Mouse (Mus musculus) lung, adult 2 months (tissue): ENCODE data around the gene Myo3b.

Experiments used
- CTCF ChIP-seq: fragments of 200-500 bp; IDR thresholded peaks from 2 replicates; pipeline ENCODE4 v1.5.1; 2011; ENCODE audit warnings: mild to moderate bottlenecking, low read length, control low read depth; ENCODE audit not compliant: insufficient read depth
- POLR2A ChIP-seq: fragments of 200-500 bp; IDR thresholded peaks from 2 replicates; pipeline ENCODE4 v1.6.1; 2011; ENCODE audit warnings: low read depth, mild to moderate bottlenecking, control low read depth, low read length, borderline replicate concordance; ENCODE audit errors: extremely low read depth

- TF ChIP-seq CTCF (no peak), POLR2A (no peak)
These were observed 313.7 kb downstream of the Myo3b start for GRCm38 (mm10) chr2:70352435-70353165.
